Mouse (Mus musculus): ENCODE measurements around the gene Slc35b1. TPM values are rescaled to one million over a fixed set of nuclear protein-coding genes. Genes with fewer than 3 reads are reported as not detected.

Slc35b1 gene
- polyA plus RNA-seq, 1 experiment from 2014 or later: 158 TPM

GRCm38 (mm10) chr11:95384973-95385320, 455 bp downstream of the Slc35b1 start:
- H3K4me2 ChIP-seq (ENCODE audit: low read length): peak overlapping the region; percentile 69
- WGBS: 0% methylated on average over 14 of the region's 14 CpGs
- peak overlapping the region; percentile 91 for H3K27ac ChIP-seq (replicated peaks; ENCODE audit: low read depth, low read length)
- no peaks in the 10 kb centered on the region for H3K9me3 ChIP-seq (ENCODE audit: control insufficient read depth, low read length)
- peaks cover 37% of the 10 kb centered on the region for H3K36me3 ChIP-seq (ENCODE audit: control insufficient read depth, insufficient read depth, low read length)
- peak overlapping the region; percentile 91 for H3K4me3 ChIP-seq (replicated peaks; ENCODE audit: low read depth, low read length)
- H3K27me3 ChIP-seq (ENCODE audit: control insufficient read depth, insufficient read depth, low read length): no peaks in the 10 kb centered on the region
- H3K4me1 ChIP-seq (ENCODE audit: control insufficient read depth, insufficient read depth, low read length): peaks cover 12% of the 10 kb centered on the region
- DNase-seq: no peak
- peak; percentile 49 for ATAC-seq (ENCODE audit: low FRiP score, low TSS enrichment)
- peak overlapping the region; percentile 97 for H3K9ac ChIP-seq (replicated peaks; ENCODE audit: low read length)

GRCm38 (mm10) chr11:95387354-95387753, 2.9 kb downstream of the Slc35b1 start:
- Histone ChIP-seq H3K4me1 (ENCODE audit: control insufficient read depth, insufficient read depth, low read length) (peaks cover 12% of the 10 kb centered on the region), H3K27me3 (ENCODE audit: control insufficient read depth, insufficient read depth, low read length) (no peaks in the 10 kb centered on the region), H3K9me3 (ENCODE audit: control insufficient read depth, low read length) (no peaks in the 10 kb centered on the region), H3K9ac (replicated peaks; ENCODE audit: low read length) (no peak overlapping the region), H3K4me3 (replicated peaks; ENCODE audit: low read depth, low read length) (no peak overlapping the region), H3K4me2 (ENCODE audit: low read length) (no peak overlapping the region), H3K27ac (replicated peaks; ENCODE audit: low read depth, low read length) (no peak overlapping the region), H3K36me3 (ENCODE audit: control insufficient read depth, insufficient read depth, low read length) (peaks cover 61% of the 10 kb centered on the region)
- ATAC-seq (ENCODE audit: low FRiP score, low TSS enrichment) (no peak), DNase-seq (no peak)
- 92% methylated on average over 7 of the region's 7 CpGs for WGBS

- ATAC-seq (ENCODE audit: low FRiP score, low TSS enrichment) (no peak), DNase-seq (peak; percentile 40)
- Histone ChIP-seq H3K27ac (replicated peaks; ENCODE audit: low read depth, low read length) (no peak overlapping the region), H3K9me3 (ENCODE audit: control insufficient read depth, low read length) (no peaks in the 10 kb centered on the region), H3K27me3 (ENCODE audit: control insufficient read depth, insufficient read depth, low read length) (no peaks in the 10 kb centered on the region), H3K9ac (replicated peaks; ENCODE audit: low read length) (no peak overlapping the region), H3K36me3 (ENCODE audit: control insufficient read depth, insufficient read depth, low read length) (peaks cover 67% of the 10 kb centered on the region), H3K4me3 (replicated peaks; ENCODE audit: low read depth, low read length) (no peak overlapping the region), H3K4me2 (ENCODE audit: low read length) (no peak overlapping the region), H3K4me1 (ENCODE audit: control insufficient read depth, insufficient read depth, low read length) (peaks cover 12% of the 10 kb centered on the region)
- 78% methylated on average over 3 of the region's 3 CpGs for WGBS
These were observed 4.5 kb downstream of the Slc35b1 start for GRCm38 (mm10) chr11:95389006-95389405.

GRCm38 (mm10) chr11:95390420-95390819, 5.9 kb downstream of the Slc35b1 start:
- no peak for DNase-seq
- Histone ChIP-seq H3K36me3 (ENCODE audit: control insufficient read depth, insufficient read depth, low read length) (peaks cover 67% of the 10 kb centered on the region), H3K9me3 (ENCODE audit: control insufficient read depth, low read length) (no peaks in the 10 kb centered on the region), H3K4me2 (ENCODE audit: low read length) (no peak overlapping the region), H3K27me3 (ENCODE audit: control insufficient read depth, insufficient read depth, low read length) (no peaks in the 10 kb centered on the region), H3K27ac (replicated peaks; ENCODE audit: low read depth, low read length) (no peak overlapping the region), H3K4me1 (ENCODE audit: control insufficient read depth, insufficient read depth, low read length) (peaks cover 11% of the 10 kb centered on the region), H3K9ac (replicated peaks; ENCODE audit: low read length) (no peak overlapping the region), H3K4me3 (replicated peaks; ENCODE audit: low read depth, low read length) (no peak overlapping the region)
- no peak for ATAC-seq (ENCODE audit: low FRiP score, low TSS enrichment)
- WGBS: 96% methylated on average over 6 of the region's 6 CpGs

GRCm38 (mm10) chr11:95391201-95391600, 6.7 kb downstream of the Slc35b1 start:
- 75% methylated on average over 4 of the region's 4 CpGs for WGBS
- DNase-seq (no peak), ATAC-seq (ENCODE audit: low FRiP score, low TSS enrichment) (no peak)
- no peaks in the 10 kb centered on the region for H3K9me3 ChIP-seq (ENCODE audit: control insufficient read depth, low read length)
- H3K27ac ChIP-seq (replicated peaks; ENCODE audit: low read depth, low read length): no peak overlapping the region
- H3K36me3 ChIP-seq (ENCODE audit: control insufficient read depth, insufficient read depth, low read length): peaks cover 67% of the 10 kb centered on the region
- no peak overlapping the region for H3K4me2 ChIP-seq (ENCODE audit: low read length)
- H3K9ac ChIP-seq (replicated peaks; ENCODE audit: low read length): no peak overlapping the region
- no peak overlapping the region for H3K4me3 ChIP-seq (replicated peaks; ENCODE audit: low read depth, low read length)
- H3K27me3 ChIP-seq (ENCODE audit: control insufficient read depth, insufficient read depth, low read length): no peaks in the 10 kb centered on the region
- H3K4me1 ChIP-seq (ENCODE audit: control insufficient read depth, insufficient read depth, low read length): peaks cover 4% of the 10 kb centered on the region; the same call in 1 of the 2 replicates

- no peak for ATAC-seq (ENCODE audit: low FRiP score, low TSS enrichment)
- WGBS: 69% methylated on average over 5 of the region's 5 CpGs
- H3K36me3 ChIP-seq (ENCODE audit: control insufficient read depth, insufficient read depth, low read length): peaks cover 63% of the 10 kb centered on the region
- H3K9me3 ChIP-seq (ENCODE audit: control insufficient read depth, low read length): no peaks in the 10 kb centered on the region
- no peak overlapping the region for H3K4me3 ChIP-seq (replicated peaks; ENCODE audit: low read depth, low read length)
- H3K27ac ChIP-seq (replicated peaks; ENCODE audit: low read depth, low read length): 0 out of 2 replicates have a peak overlapping the region, but pooled peaks have one; percentile 3
- H3K4me2 ChIP-seq (ENCODE audit: low read length): no peak overlapping the region
- no peak overlapping the region for H3K9ac ChIP-seq (replicated peaks; ENCODE audit: low read length)
- no peaks in the 10 kb centered on the region for H3K27me3 ChIP-seq (ENCODE audit: control insufficient read depth, insufficient read depth, low read length)
- H3K4me1 ChIP-seq (ENCODE audit: control insufficient read depth, insufficient read depth, low read length): no peaks in the 10 kb centered on the region
- DNase-seq: no peak
These were observed 7.3 kb downstream of the Slc35b1 start for GRCm38 (mm10) chr11:95391743-95392142.

GRCm38 (mm10) chr11:95392223-95392667, 7.8 kb downstream of the Slc35b1 start:
- Histone ChIP-seq H3K4me3 (replicated peaks; ENCODE audit: low read depth, low read length) (no peak overlapping the region), H3K36me3 (ENCODE audit: control insufficient read depth, insufficient read depth, low read length) (peaks cover 58% of the 10 kb centered on the region), H3K4me2 (ENCODE audit: low read length) (no peak overlapping the region), H3K27me3 (ENCODE audit: control insufficient read depth, insufficient read depth, low read length) (no peaks in the 10 kb centered on the region), H3K9ac (replicated peaks; ENCODE audit: low read length) (no peak overlapping the region), H3K9me3 (ENCODE audit: control insufficient read depth, low read length) (no peaks in the 10 kb centered on the region), H3K4me1 (ENCODE audit: control insufficient read depth, insufficient read depth, low read length) (no peaks in the 10 kb centered on the region), H3K27ac (replicated peaks; ENCODE audit: low read depth, low read length) (0 out of 2 replicates have a peak overlapping the region, but pooled peaks have one; percentile 3)
- peak; percentile 31; the same call in 1 of the 2 replicates for ATAC-seq (ENCODE audit: low FRiP score, low TSS enrichment)
- WGBS: 45% methylated on average over 7 of the region's 7 CpGs
- DNase-seq: peak; percentile 49

GRCm38 (mm10) chr11:95392708-95393499, 8.4 kb downstream of the Slc35b1 start:
- H3K36me3 ChIP-seq (ENCODE audit: control insufficient read depth, insufficient read depth, low read length): peaks cover 51% of the 10 kb centered on the region

GRCm38 (mm10) chr11:95393500-95393816, 9.0 kb downstream of the Slc35b1 start:
- Histone ChIP-seq H3K27me3 (ENCODE audit: control insufficient read depth, insufficient read depth, low read length) (no peaks in the 10 kb centered on the region), H3K9me3 (ENCODE audit: control insufficient read depth, low read length) (no peaks in the 10 kb centered on the region), H3K4me1 (ENCODE audit: control insufficient read depth, insufficient read depth, low read length) (no peaks in the 10 kb centered on the region), H3K36me3 (ENCODE audit: control insufficient read depth, insufficient read depth, low read length) (peaks cover 45% of the 10 kb centered on the region), H3K4me3 (replicated peaks; ENCODE audit: low read depth, low read length) (no peak overlapping the region), H3K9ac (replicated peaks; ENCODE audit: low read length) (no peak overlapping the region), H3K4me2 (ENCODE audit: low read length) (no peak overlapping the region), H3K27ac (replicated peaks; ENCODE audit: low read depth, low read length) (no peak overlapping the region)
- 31% methylated on average over 5 of the region's 5 CpGs for WGBS
- ATAC-seq (ENCODE audit: low FRiP score, low TSS enrichment): no peak
- DNase-seq: no peak

More at GRCm38 (mm10) chr11:95392708-95393499, 8.4 kb downstream of the Slc35b1 start:
- H3K4me3 ChIP-seq (replicated peaks; ENCODE audit: low read depth, low read length): no peak overlapping the region
- no peak for ATAC-seq (ENCODE audit: low FRiP score, low TSS enrichment)
- no peak overlapping the region for H3K27ac ChIP-seq (replicated peaks; ENCODE audit: low read depth, low read length)
- H3K27me3 ChIP-seq (ENCODE audit: control insufficient read depth, insufficient read depth, low read length): no peaks in the 10 kb centered on the region
- H3K4me2 ChIP-seq (ENCODE audit: low read length): no peak overlapping the region
- no peaks in the 10 kb centered on the region for H3K9me3 ChIP-seq (ENCODE audit: control insufficient read depth, low read length)
- DNase-seq: no peak
- no peak overlapping the region for H3K9ac ChIP-seq (replicated peaks; ENCODE audit: low read length)
- WGBS: 81% methylated on average over 11 of the region's 11 CpGs
- H3K4me1 ChIP-seq (ENCODE audit: control insufficient read depth, insufficient read depth, low read length): no peaks in the 10 kb centered on the region

Data from midbrain, embryonic 14.5 days (tissue).